8 mouse cellular contexts compared by ENCODE assay signal in the genomic region with DNA sequence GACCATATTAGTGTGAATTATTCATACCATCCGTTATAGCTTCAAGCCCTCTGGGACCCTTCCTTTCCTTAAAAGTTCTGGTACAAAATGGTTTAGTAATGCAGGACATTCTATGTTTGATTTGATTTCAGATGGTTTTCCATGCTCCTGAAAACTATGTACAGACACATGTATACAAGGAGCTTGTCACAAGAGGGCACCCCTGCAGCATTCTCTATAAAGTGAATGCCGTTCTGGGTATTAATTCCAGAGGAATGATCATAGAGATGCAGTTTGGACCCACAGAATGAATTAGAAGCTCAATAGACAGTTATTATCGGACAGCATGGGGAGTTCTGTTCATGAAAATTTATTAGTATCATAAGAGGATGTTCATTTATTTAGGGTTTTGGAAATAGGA. TPM values are rescaled to one million over a fixed set of nuclear protein-coding genes. Genes with fewer than 3 reads are reported as not detected.
DNase-seq lines count a peak whose midpoint lies in the region; ATAC-seq and TF ChIP-seq lines count a peak whose summit lies in the region.

No protein-coding gene starts in this region.

- H3K4me3 ChIP-seq in gastrocnemius, adult 2 months: no peak overlapping the region
- no peak overlapping the region for H3K4me3 ChIP-seq in layer of hippocampus, adult 2 months

- no peak for DNase-seq in gastrocnemius, adult 2 months
- no peak for DNase-seq in gastrocnemius, adult 18-20 months (ENCODE audit: low spot score)
- DNase-seq in layer of hippocampus, adult 2 months (ENCODE audit: low spot score in 2 of 2): no peak
- DNase-seq in layer of hippocampus, adult 9-11 months: no peak
- peak; percentile 38 for DNase-seq in right cerebral cortex, postnatal 4 days
- no peak for DNase-seq in right cerebral cortex, postnatal 36 days (ENCODE audit: low spot score in 2 of 2)
- no peak for DNase-seq in adrenal gland, adult 8-10 months

- no peak overlapping the region for H3K27ac ChIP-seq in gastrocnemius, adult 2 months
- H3K27ac ChIP-seq in layer of hippocampus, adult 2 months: no peak overlapping the region

- no peak for ATAC-seq in megakaryocyte-erythroid progenitor cell, adult 5-6 weeks (replicated peaks; ENCODE audit: low FRiP score, low TSS enrichment, poor library complexity, severe bottlenecking)

- peak; percentile 5; the same call in 1 of the 2 replicates for TF ChIP-seq CTCF in gastrocnemius, adult 2 months (IDR thresholded peaks at IDR 0.05)
- TF ChIP-seq CTCF in layer of hippocampus, adult 2 months (conservative IDR thresholded peaks at IDR 0.05): peak; percentile 65

- intact Hi-C loops in gastrocnemius, adult 2 months (cut with DNase I): loop anchor here (10.0 kb wide), 2 partner anchors 141 to 171 kb away; no protein-coding TSS in a partner anchor

RNA-seq across cellular contexts. Expression of gene Zfp949, which starts 2.3 kb away (rescaled TPM):
- 10 to 100 TPM in 1 of 2 experiments, 1 to 10 TPM in 1; 9.0 to 10.5 TPM for total RNA-seq in gastrocnemius, adult 2 months (2021)
- 1 to 10 TPM; 8.4 to 9.5 TPM for total RNA-seq in gastrocnemius, adult 18-20 months (2021)
- 10 to 100 TPM; 21.8 to 25.0 TPM for total RNA-seq in layer of hippocampus, adult 2 months (2021)
- total RNA-seq in adrenal gland, adult 8-10 months (2022): 10 to 100 TPM in 2 of 4 experiments, 1 to 10 TPM in 2; 7.3 to 17.2 (median 12.2) TPM
- 8.7 and 11.2 TPM in 2 replicates for total RNA-seq in megakaryocyte-erythroid progenitor cell, adult 5-6 weeks (2014; fragmentation: Nextera tagmentation)
- 9.9 and 11.4 TPM in 2 replicates for total RNA-seq in megakaryocyte-erythroid progenitor cell, adult 5-6 weeks (2017)

RNA-seq across cellular contexts. Expression of gene Trim43a, which starts 35.2 kb away (rescaled TPM):
- total RNA-seq in gastrocnemius, adult 2 months (2021): under 1 TPM; 0.23 to 0.28 TPM
- under 1 TPM; 0.12 to 0.30 TPM for total RNA-seq in gastrocnemius, adult 18-20 months (2021)
- 1 to 10 TPM; 1.3 to 1.6 TPM for total RNA-seq in layer of hippocampus, adult 2 months (2021)
- total RNA-seq in adrenal gland, adult 8-10 months (2022): 1 to 10 TPM in 1 of 4 experiments, under 1 TPM in 3; 0.15 to 1.2 (median 0.42) TPM
- not detected in 2 replicates for total RNA-seq in megakaryocyte-erythroid progenitor cell, adult 5-6 weeks (2014; fragmentation: Nextera tagmentation)
- not detected in 2 replicates for total RNA-seq in megakaryocyte-erythroid progenitor cell, adult 5-6 weeks (2017)
